Mouse (Mus musculus) T-helper 2 cell (primary cell): ENCODE measurements at regions not wholly inside any gene's neighbourhood (a gene's known extent, or its start where the extent isn't known, plus 50 kb on each side); places are given as distances from the start of the nearest gene placed in this dataset.

Experiments used
- in situ Hi-C: fragments of 300-600 bp; cut with MboI, MseI; formaldehyde crosslinking; loops from one replicate; pipeline ENCODE4 v1.15.1; 2025; ENCODE audit warnings: high pct_unique_total_duplicates

- in situ Hi-C loops = no loop called here
These were observed 61.0 kb upstream of the Ptpn3 start for GRCm38 (mm10) chr4:57362652-57363051.

GRCm38 (mm10) chr4:57369736-57370373 lies 64.2 kb upstream of the Palm2 start:
- in situ Hi-C loops = no loop called here

GRCm38 (mm10) chr4:57377872-57378271 lies 56.2 kb upstream of the Palm2 start:
- in situ Hi-C loops = loop anchor here (25.0 kb wide), 1 partner anchor 2009 kb away; no protein-coding TSS in a partner anchor

- in situ Hi-C loops = loop anchor here (25.0 kb wide), 1 partner anchor 2007 kb away; no protein-coding TSS in a partner anchor
These were observed 53.8 kb upstream of the Palm2 start for GRCm38 (mm10) chr4:57380063-57380800.

DNA sequence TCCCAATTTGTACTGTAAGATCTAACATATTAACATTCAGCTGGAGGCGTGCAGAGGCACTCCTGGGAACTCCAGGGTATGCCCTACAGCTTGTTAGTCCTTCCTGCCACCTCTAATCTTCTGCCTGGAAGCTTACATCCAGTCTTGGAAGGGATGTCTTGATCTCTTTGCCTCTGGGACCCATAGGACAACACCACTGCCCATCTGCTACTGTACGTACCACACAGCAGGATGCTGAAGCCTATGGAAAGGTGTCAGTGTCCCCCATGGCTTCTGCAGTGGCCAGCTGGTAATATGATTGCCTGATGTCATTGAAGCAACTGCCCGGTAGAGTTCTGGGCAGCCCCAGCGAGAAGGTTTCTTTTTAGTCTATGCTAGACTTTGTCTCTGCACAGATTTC lies 52.7 kb upstream of the Palm2 start:
- in situ Hi-C loops = loop anchor here (25.0 kb wide), 1 partner anchor 2006 kb away; no protein-coding TSS in a partner anchor
